Mouse (Mus musculus): ENCODE measurements around the gene Spg20.

GRCm38 (mm10) chr3:55123064-55123463 is 11.2 kb downstream of the Spg20 start:
- no peak for TF ChIP-seq CTCF (IDR thresholded peaks at IDR 0.05; ENCODE audit: insufficient read depth, low read length)
- no peak for TF ChIP-seq POLR2A (IDR thresholded peaks at IDR 0.05; ENCODE audit: borderline replicate concordance, extremely low read depth, low read depth, low read length)

Measured in lung, adult 2 months (tissue).